ENCODE assay signal across 8 mouse cellular contexts in genomic region chr5:41763731-41764721, GRCm38 (mm10). TPM values are rescaled to one million over a fixed set of nuclear protein-coding genes. Genes with fewer than 3 reads are reported as not detected.
DNase-seq lines count a peak whose midpoint lies in the region; ATAC-seq and TF ChIP-seq lines count a peak whose summit lies in the region.
"Had no signal": no experiment of that assay in that cellular context is flagged by ENCODE, and none has a peak within 500 bp of the region (broad histone marks: within the 10 kb centered on the region; RNA-seq: fewer than 3 reads in every experiment).

TSS of gene Nkx3-2 (minus strand) at chr5:41764501.

- ATAC-seq in megakaryocyte, adult 5-6 weeks (ENCODE audit: poor library complexity, severe bottlenecking): no peak
- ATAC-seq in limb, embryonic 15.5 days (ENCODE audit: insufficient number of reproducible peaks, low FRiP score, low TSS enrichment, low read depth): 0 out of 2 replicates have a peak, but pooled peaks have one; percentile 21
- peak; percentile 82 for ATAC-seq in stomach, embryonic 16.5 days (ENCODE audit: insufficient read depth, low FRiP score)

- no peak for TF ChIP-seq CTCF in embryonic fibroblast, embryonic 13.5 days (IDR thresholded peaks at IDR 0.05; ENCODE audit: borderline replicate concordance, insufficient read depth, low read length)

- H3K4me2 ChIP-seq in limb, embryonic 15.5 days: peak within 1 kb of the TSS; percentile 78
- H3K4me2 ChIP-seq in stomach, embryonic 16.5 days (ENCODE audit: low read depth, low read length): peak within 1 kb of the TSS; percentile 50

- H3K9ac ChIP-seq in limb, embryonic 15.5 days: peak within 1 kb of the TSS; percentile 45
- peak within 1 kb of the TSS; percentile 60 for H3K9ac ChIP-seq in stomach, embryonic 16.5 days (ENCODE audit: low read length)

- peaks cover 85% of the 10 kb centered on the region for H3K27me3 ChIP-seq in megakaryocyte, embryonic 14.5 days (replicated peaks)
- H3K27me3 ChIP-seq in limb, embryonic 15.5 days: peaks cover 80% of the 10 kb centered on the region
- H3K27me3 ChIP-seq in stomach, embryonic 16.5 days (ENCODE audit: control insufficient read depth, insufficient read depth, low read length): peaks cover 68% of the 10 kb centered on the region

- no peaks in the 10 kb centered on the region for H3K36me3 ChIP-seq in megakaryocyte, embryonic 14.5 days (replicated peaks; ENCODE audit: low read length)
- no peaks in the 10 kb centered on the region for H3K36me3 ChIP-seq in limb, embryonic 15.5 days
- H3K36me3 ChIP-seq in stomach, embryonic 16.5 days (ENCODE audit: control insufficient read depth, insufficient read depth, low read length): no peaks in the 10 kb centered on the region

- 0% methylated on average over 70 of the region's 79 CpGs for WGBS in limb, embryonic 15.5 days
- under 1% methylated on average over 78 of the region's 79 CpGs for WGBS in stomach, embryonic 16.5 days

- H3K27ac ChIP-seq in embryonic fibroblast, embryonic 13.5 days (ENCODE audit: insufficient read depth, low read length): no peak within 1 kb of the TSS
- H3K27ac ChIP-seq in limb, embryonic 15.5 days: peak within 1 kb of the TSS; percentile 77
- H3K27ac ChIP-seq in stomach, embryonic 16.5 days (ENCODE audit: low read length): peak within 1 kb of the TSS; percentile 43; the same call in 1 of the 2 replicates

- peaks cover 75% of the 10 kb centered on the region for H3K4me1 ChIP-seq in megakaryocyte, embryonic 14.5 days
- H3K4me1 ChIP-seq in embryonic fibroblast, embryonic 13.5 days (ENCODE audit: control insufficient read depth, insufficient read depth, low read length): no peaks in the 10 kb centered on the region
- peaks cover 41% of the 10 kb centered on the region for H3K4me1 ChIP-seq in limb, embryonic 15.5 days
- peaks cover 5% of the 10 kb centered on the region; the same call in 1 of the 2 replicates for H3K4me1 ChIP-seq in stomach, embryonic 16.5 days (ENCODE audit: control insufficient read depth, insufficient read depth, low read length)

- no peak for TF ChIP-seq POLR2A in embryonic fibroblast, embryonic 13.5 days (IDR thresholded peaks at IDR 0.05; ENCODE audit: low read depth, low read length)

- no peak for DNase-seq in urinary bladder, adult 18-20 months (ENCODE audit: low spot score in 2 of 2)
- no peak for DNase-seq in T-cell, adult 2 months (ENCODE audit: low spot score)

- peak within 1 kb of the TSS; percentile 86 for H3K4me3 ChIP-seq in megakaryocyte, embryonic 14.5 days (replicated peaks)
- peak within 1 kb of the TSS; percentile 49 for H3K4me3 ChIP-seq in embryonic fibroblast, embryonic 13.5 days (ENCODE audit: insufficient read depth, low read length)
- H3K4me3 ChIP-seq in limb, embryonic 15.5 days: peak within 1 kb of the TSS; percentile 51
- H3K4me3 ChIP-seq in stomach, embryonic 16.5 days (replicated peaks; ENCODE audit: low read length): peak within 1 kb of the TSS; percentile 46

- no peaks in the 10 kb centered on the region for H3K9me3 ChIP-seq in megakaryocyte, embryonic 14.5 days
- no peaks in the 10 kb centered on the region for H3K9me3 ChIP-seq in limb, embryonic 15.5 days
- no peaks in the 10 kb centered on the region for H3K9me3 ChIP-seq in stomach, embryonic 16.5 days (replicated peaks; ENCODE audit: control insufficient read depth, low read length)

RNA-seq across cellular contexts. Expression of gene Nkx3-2, which starts in this region (rescaled TPM):
- not detected in 2 replicates for polyA plus RNA-seq in megakaryocyte, embryonic 14.5 days (2012; ENCODE audit: insufficient read depth, low replicate concordance)
- not detected in 2 replicates for total RNA-seq in megakaryocyte, adult 5-6 weeks (2015)
- not detected in 2 replicates for total RNA-seq in megakaryocyte, adult 5-6 weeks (2017)
- polyA plus RNA-seq in embryonic fibroblast, embryonic 13.5 days (2011; ENCODE audit: insufficient read length, low read depth, missing spikeins): 0.67 and 1.0 TPM in 2 replicates
- 3.6 and 4.3 TPM in 2 replicates for polyA plus RNA-seq in limb, embryonic 15.5 days (2015; fragmentation: Nextera tagmentation; extraction: Ambion mirVana)
- 1.9 and 2.5 TPM in 2 replicates for polyA plus RNA-seq in stomach, embryonic 16.5 days (2015; fragmentation: Nextera tagmentation; extraction: Ambion mirVana)
- total RNA-seq: neutrophil, adult 5-6 weeks had no signal
